Mouse (Mus musculus) liver, postnatal 0 days (tissue): ENCODE results near the gene Dhrs13.

Experiments
- CTCF ChIP-seq: sonication (generic); IDR thresholded peaks from 2 replicates; pipeline ENCODE4 v1.5.1; 2016; ENCODE audit warnings: antibody characterized with exemption, low read depth
- EP300 ChIP-seq: IDR thresholded peaks from 2 replicates; pipeline ENCODE4 v1.6.1; 2016; ENCODE audit warnings: antibody characterized with exemption, low read depth, mild to moderate bottlenecking

GRCm38 (mm10) chr11:78030600-78030999 lies 1.5 kb upstream of the Dhrs13 start:
- TF ChIP-seq CTCF, result no peak
- TF ChIP-seq EP300, result no peak
